Mouse (Mus musculus) CH12.LX (cell line): ENCODE data around the gene 1700088E04Rik. TPM values are rescaled to one million over a fixed set of nuclear protein-coding genes. Genes with fewer than 3 reads are reported as not detected.

Experiments
- DNase-seq: peaks from one replicate; pipeline ENCODE4 v3.0.0-alpha.2; 2013; ENCODE audit errors: extremely low read depth
- H3K27ac ChIP-seq: 2 replicates; pipeline ENCODE4 v1.5.1; 2012; ENCODE audit warnings: low read depth, mild to moderate bottlenecking, control low read depth, moderate library complexity; ENCODE audit not compliant: insufficient read depth
- H3K27me3 ChIP-seq: replicated peaks from 2 replicates; pipeline ENCODE3; 2012; ENCODE audit warnings: inconsistent platforms
- H3K36me3 ChIP-seq, 2 experiments: replicated peaks in 1 of 2; 2 replicates each; pipeline versions ENCODE3 to v1.6.1; 2012; ENCODE audit warnings: inconsistent platforms in 1 of 2, low read length in 1 of 2, mild to moderate bottlenecking in 1 of 2, mixed read lengths in 1 of 2, moderate library complexity in 1 of 2; ENCODE audit not compliant: control insufficient read depth in 1 of 2, insufficient read depth in 1 of 2
- H3K4me1 ChIP-seq, 2 experiments: 2 replicates each; pipeline ENCODE4 v1.6.1; 2012; ENCODE audit warnings: inconsistent platforms in 1 of 2, moderate library complexity in 1 of 2; ENCODE audit not compliant: insufficient read depth in 2 of 2, control insufficient read depth in 1 of 2
- H3K4me2 ChIP-seq: 2 replicates; pipeline ENCODE4 v1.6.1; 2012; ENCODE audit warnings: low read depth, mild to moderate bottlenecking, control low read depth; ENCODE audit not compliant: poor library complexity, insufficient read depth, severe bottlenecking
- H3K4me3 ChIP-seq, 3 experiments: fragments of 150-350 bp in 1 of 3; sonication (generic) in 1 of 3; replicated peaks in 1 of 3; 2 replicates each; pipeline versions ENCODE3 to v1.5.1; 2011 to 2012; ENCODE audit warnings: low read depth in 2 of 3, low read length in 2 of 3, mild to moderate bottlenecking in 2 of 3, moderate library complexity in 2 of 3, control low read depth in 1 of 3, improper control_type of control experiment in 1 of 3, inconsistent platforms in 1 of 3, mixed read lengths in 1 of 3; ENCODE audit not compliant: poor library complexity in 1 of 3
- H3K79me2 ChIP-seq: replicated peaks from 2 replicates; pipeline ENCODE4 v1.6.1; 2012; ENCODE audit warnings: mild to moderate bottlenecking, moderate library complexity; ENCODE audit not compliant: control insufficient read depth, poor library complexity, insufficient read depth, severe bottlenecking; ENCODE audit errors: extremely low read depth
- H3K9ac ChIP-seq: 2 replicates; pipeline ENCODE4 v1.6.1; 2012; ENCODE audit warnings: low read depth, mild to moderate bottlenecking, control low read depth, moderate library complexity; ENCODE audit not compliant: insufficient read depth
- H3K9me3 ChIP-seq: replicated peaks from 2 replicates; pipeline ENCODE3; 2012; ENCODE audit warnings: low read length, inconsistent platforms, mixed read lengths
- BHLHE40 ChIP-seq: IDR thresholded peaks from 2 replicates; pipeline ENCODE4 v1.6.1; 2011; ENCODE audit warnings: mild to moderate bottlenecking, low read depth, low read length, improper control_type of control experiment
- CHD2 ChIP-seq: IDR thresholded peaks from 2 replicates; pipeline ENCODE4 v1.6.1; 2011; ENCODE audit warnings: low read length, improper control_type of control experiment
- CTCF ChIP-seq, 2 experiments: IDR thresholded peaks in 1 of 2; conservative IDR thresholded peaks in 1 of 2; 2 replicates each; pipeline ENCODE4 v1.5.1; 2011 to 2012; ENCODE audit warnings: low read depth in 2 of 2, low read length in 2 of 2, improper control_type of control experiment in 1 of 2, inconsistent platforms in 1 of 2, mild to moderate bottlenecking in 1 of 2, moderate library complexity in 1 of 2
- ETS1 ChIP-seq: conservative IDR thresholded peaks from 2 replicates; pipeline ENCODE4 v1.6.1; 2012; ENCODE audit warnings: low read depth, mild to moderate bottlenecking, inconsistent platforms, low read length, improper control_type of control experiment, moderate library complexity
- KAT2A ChIP-seq: IDR thresholded peaks from 2 replicates; pipeline ENCODE4 v1.6.1; 2012; ENCODE audit warnings: low read length, improper control_type of control experiment, inconsistent platforms; ENCODE audit not compliant: insufficient replicate concordance
- MXI1 ChIP-seq: IDR thresholded peaks from 2 replicates; pipeline ENCODE4 v1.6.1; 2011; ENCODE audit warnings: mild to moderate bottlenecking, low read depth, low read length, improper control_type of control experiment
- MYC ChIP-seq: IDR thresholded peaks from 2 replicates; pipeline ENCODE4 v1.6.1; 2011; ENCODE audit warnings: low read depth, mild to moderate bottlenecking, improper control_type of control experiment, low read length
- NRF1 ChIP-seq: IDR thresholded peaks from 2 replicates; pipeline ENCODE4 v1.6.1; 2014; ENCODE audit warnings: low read depth, mild to moderate bottlenecking, inconsistent platforms, low read length, improper control_type of control experiment, moderate library complexity
- POLR2A ChIP-seq: IDR thresholded peaks from 2 replicates; pipeline ENCODE4 v1.6.1; 2011; ENCODE audit warnings: low read depth, mild to moderate bottlenecking, improper control_type of control experiment, low read length
- POLR2AphosphoS2 ChIP-seq: IDR thresholded peaks from 2 replicates; pipeline ENCODE4 v1.6.1; 2011; ENCODE audit warnings: low read depth, low read length, improper control_type of control experiment
- RCOR1 ChIP-seq: conservative IDR thresholded peaks from 2 replicates; pipeline ENCODE4 v1.6.1; 2012; ENCODE audit warnings: low read depth, mild to moderate bottlenecking, inconsistent platforms, low read length, improper control_type of control experiment
- ZKSCAN1 ChIP-seq: IDR thresholded peaks from 2 replicates; pipeline ENCODE4 v1.6.1; 2012; ENCODE audit warnings: low read depth, inconsistent platforms, low read length, improper control_type of control experiment, borderline replicate concordance
- ZMIZ1 ChIP-seq: IDR thresholded peaks from 2 replicates; pipeline ENCODE4 v1.6.1; 2012; ENCODE audit warnings: low read depth, mild to moderate bottlenecking, inconsistent platforms, low read length, improper control_type of control experiment
- dilution Hi-C: fragments of 300-500 bp; cut with MboI; formaldehyde crosslinking; loops from 2 replicates; pipeline ENCODE4 v1.14.3; 2020; ENCODE audit warnings: low sequenced_read_pairs; ENCODE audit not compliant: extremely low pct_unique_long_range_greater_than_20kb, extremely low pct_ligation_motif_present
- in situ Hi-C: fragments of 300-500 bp; cut with MboI; formaldehyde crosslinking; loops from 3 replicates; pipeline ENCODE4 v1.14.3; 2019; ENCODE audit warnings: low sequenced_read_pairs, low pct_ligation_motif_present, low pct_unique_long_range_greater_than_20kb, mixed read lengths
- polyA plus RNA-seq: library from polyadenylated mRNA; unstranded; fragments of >175 nt; gene quantifications from 2 replicates; pipeline ENCODE4 v1.2.1, GENCODE M21; 2012; ENCODE audit warnings: low read depth; ENCODE audit not compliant: insufficient read length
- total RNA-seq, 2 experiments: library from RNA; depleted of rRNA; stranded (reverse); fragments of 300-350 nt in 1 of 2; fragments of >200 nt in 1 of 2; gene quantifications; 2 replicates each; pipeline ENCODE4 v1.2.3; 2012 to 2014

1700088E04Rik gene
- total and polyA plus RNA-seq, 3 experiments: 1.0 to 4.2 (median 2.1) TPM

- dilution Hi-C loops: no loop called here
- DNase-seq: no peak
- TF ChIP-seq ETS1 (no peak), MYC (no peak)
- Histone ChIP-seq H3K4me1 (no peaks in the 10 kb centered on the region), H3K27me3 (peaks cover 88% of the 10 kb centered on the region), H3K79me2 (no peaks in the 10 kb centered on the region), H3K4me3 (no peak within 1 kb of the TSS), H3K27ac (no peak within 1 kb of the TSS), H3K9ac (no peak within 1 kb of the TSS), H3K36me3 (no peaks in the 10 kb centered on the region), H3K4me2 (no peak within 1 kb of the TSS), H3K9me3 (no peaks in the 10 kb centered on the region)
- in situ Hi-C loops: no loop called here
Observed at GRCm38 (mm10) chr15:79165140-79165539, 24.1 kb upstream of the 1700088E04Rik start, which contains the start of gene Sox10. TSS of gene Sox10 (minus strand) at chr15:79165240.

GRCm38 (mm10) chr15:79164251-79164650, 23.2 kb upstream of the 1700088E04Rik start:
- Histone ChIP-seq H3K4me2 (no peak overlapping the region), H3K9me3 (no peaks in the 10 kb centered on the region), H3K4me3 (no peak overlapping the region), H3K9ac (no peak overlapping the region), H3K79me2 (no peaks in the 10 kb centered on the region), H3K36me3 (no peaks in the 10 kb centered on the region), H3K27ac (no peak overlapping the region), H3K4me1 (no peaks in the 10 kb centered on the region), H3K27me3 (peaks cover 90% of the 10 kb centered on the region)
- TF ChIP-seq CHD2 (no peak), CTCF (conservative IDR thresholded peaks at IDR 0.05 in 1 of 2, IDR thresholded peaks at IDR 0.05 in 1 of 2; ENCODE audit: low read depth in 2 of 2, low read length in 2 of 2) (no peak), ZMIZ1 (no peak), NRF1 (no peak), RCOR1 (no peak), KAT2A (no peak), ZKSCAN1 (no peak), BHLHE40 (no peak), POLR2A (no peak)
- no peak for DNase-seq
- dilution Hi-C loops (no loop called here), in situ Hi-C loops (no loop called here)

GRCm38 (mm10) chr15:79162822-79163221, 21.8 kb upstream of the 1700088E04Rik start:
- dilution Hi-C loops: no loop called here
- in situ Hi-C loops: no loop called here
- H3K27me3 ChIP-seq: peaks cover 90% of the 10 kb centered on the region

More at GRCm38 (mm10) chr15:79162822-79163221, 21.8 kb upstream of the 1700088E04Rik start:
- Histone ChIP-seq H3K9me3 (no peaks in the 10 kb centered on the region), H3K4me1 (no peaks in the 10 kb centered on the region), H3K9ac (no peak overlapping the region), H3K36me3 (no peaks in the 10 kb centered on the region), H3K4me2 (no peak overlapping the region), H3K79me2 (no peaks in the 10 kb centered on the region), H3K27ac (no peak overlapping the region)
- no peak for DNase-seq
- TF ChIP-seq MXI1: no peak
- no peak for TF ChIP-seq POLR2AphosphoS2
- TF ChIP-seq CTCF (conservative IDR thresholded peaks at IDR 0.05 in 1 of 2, IDR thresholded peaks at IDR 0.05 in 1 of 2; ENCODE audit: low read depth in 2 of 2, low read length in 2 of 2): peak in 1 of 2 experiments; percentile 15; a peak in 1 of 4 replicates
- TF ChIP-seq, all 38 proteins: peak for 1
- H3K4me3 ChIP-seq: no peak overlapping the region
